Mouse (Mus musculus) neural tube, embryonic 13.5 days (tissue): Measurements from ENCODE around the gene Apbb1. TPM values are rescaled to one million over a fixed set of nuclear protein-coding genes. Genes with fewer than 3 reads are reported as not detected.
A peak's percentile ranks its signal among the peaks of the same experiment; 100 is the strongest.

Source experiments
- ATAC-seq: fragments of 200-750 bp; cut with Nextera tagmentation; 2 replicates; pipeline ENCODE4 v1.8.0; 2017; ENCODE audit warnings: low read depth, mild to moderate bottlenecking, moderate TSS enrichment, moderate library complexity
- H3K27ac ChIP-seq: fragments of 300-500 bp; sonication (generic); replicated peaks from 2 replicates; pipeline ENCODE4 v1.5.1; 2015; ENCODE audit warnings: moderate library complexity, mild to moderate bottlenecking, inconsistent platforms
- H3K27me3 ChIP-seq: fragments of 300-500 bp; sonication (generic); 2 replicates; pipeline ENCODE4 v1.6.1; 2015; ENCODE audit warnings: mild to moderate bottlenecking, inconsistent platforms
- H3K36me3 ChIP-seq: fragments of 300-500 bp; sonication (generic); 2 replicates; pipeline ENCODE4 v1.6.1; 2015; ENCODE audit warnings: mild to moderate bottlenecking, inconsistent platforms
- H3K4me1 ChIP-seq: fragments of 300-500 bp; sonication (generic); replicated peaks from 2 replicates; pipeline ENCODE4 v1.6.1; 2015; ENCODE audit warnings: inconsistent platforms
- H3K4me2 ChIP-seq: fragments of 300-500 bp; sonication (generic); 2 replicates; pipeline ENCODE4 v1.6.1; 2015; ENCODE audit warnings: inconsistent platforms, mild to moderate bottlenecking, moderate library complexity
- H3K4me3 ChIP-seq: fragments of 300-500 bp; sonication (generic); 2 replicates; pipeline ENCODE4 v1.5.1; 2015; ENCODE audit warnings: mild to moderate bottlenecking, inconsistent platforms
- H3K9ac ChIP-seq: fragments of 300-500 bp; sonication (generic); 2 replicates; pipeline ENCODE4 v1.6.1; 2015; ENCODE audit warnings: moderate library complexity, mild to moderate bottlenecking, inconsistent platforms
- H3K9me3 ChIP-seq: fragments of 300-500 bp; sonication (generic); 2 replicates; pipeline ENCODE4 v1.6.1; 2016; ENCODE audit warnings: inconsistent platforms
- WGBS: fragments of 180-500 bp; shearing (Covaris S2); methylation state at CpG from one replicate; pipeline ENCODE4 v1.1.7; 2015; 5-methylcytosine and 5-hydroxymethylcytosine counted together
- polyA plus RNA-seq: library from polyadenylated mRNA; unstranded; fragments of >200 nt; fragmentation: Nextera tagmentation; extraction: Ambion mirVana; gene quantifications from 2 replicates; pipeline ENCODE4 v1.2.1, GENCODE M21; 2015

The Apbb1 gene
- polyA plus RNA-seq, 1 experiment from 2014 or later, result 248 TPM

- Histone ChIP-seq H3K27ac (no peak overlapping the region), H3K36me3 (no peaks in the 10 kb centered on the region), H3K4me2 (no peak overlapping the region), H3K9me3 (no peaks in the 10 kb centered on the region), H3K9ac (no peak overlapping the region), H3K4me1 (peaks cover 18% of the 10 kb centered on the region), H3K27me3 (no peaks in the 10 kb centered on the region), H3K4me3 (no peak overlapping the region)
- WGBS, result 12% methylated on average over 5 of the region's 5 CpGs
- peak; percentile 67 for ATAC-seq
Observed at GRCm38 (mm10) chr7:105515178-105515577, 66.3 kb downstream of the Apbb1 start.

- Histone ChIP-seq H3K27ac (peak overlapping the region; percentile 3; the same call in 1 of the 2 replicates), H3K36me3 (no peaks in the 10 kb centered on the region), H3K4me2 (no peak overlapping the region), H3K4me3 (no peak overlapping the region), H3K4me1 (peaks cover 18% of the 10 kb centered on the region), H3K27me3 (no peaks in the 10 kb centered on the region), H3K9me3 (no peaks in the 10 kb centered on the region), H3K9ac (no peak overlapping the region)
- peak; percentile 60 for ATAC-seq
- 45% methylated on average over 5 of the region's 5 CpGs for WGBS
Observed at GRCm38 (mm10) chr7:105514561-105514960, 66.9 kb downstream of the Apbb1 start.

- Histone ChIP-seq H3K36me3 (no peaks in the 10 kb centered on the region), H3K9me3 (no peaks in the 10 kb centered on the region), H3K9ac (no peak overlapping the region), H3K4me2 (no peak overlapping the region), H3K27ac (0 out of 2 replicates have a peak overlapping the region, but pooled peaks have one; percentile 3), H3K4me3 (no peak overlapping the region), H3K4me1 (peaks cover 18% of the 10 kb centered on the region), H3K27me3 (no peaks in the 10 kb centered on the region)
- ATAC-seq, result peak; percentile 82
- 55% methylated on average over 5 of the region's 5 CpGs for WGBS
Observed at GRCm38 (mm10) chr7:105513845-105514291, 67.6 kb downstream of the Apbb1 start.

- peaks cover 15% of the 10 kb centered on the region for H3K4me1 ChIP-seq
- no peaks in the 10 kb centered on the region for H3K27me3 ChIP-seq
Observed at GRCm38 (mm10) chr7:105510143-105510542, 71.3 kb downstream of the Apbb1 start.

More at GRCm38 (mm10) chr7:105510143-105510542, 71.3 kb downstream of the Apbb1 start:
- Histone ChIP-seq H3K4me2 (no peak overlapping the region), H3K9ac (no peak overlapping the region), H3K36me3 (no peaks in the 10 kb centered on the region), H3K27ac (no peak overlapping the region), H3K4me3 (no peak overlapping the region), H3K9me3 (no peaks in the 10 kb centered on the region)
- no peak for ATAC-seq
- WGBS, result 90% methylated on average over 5 of the region's 5 CpGs

Other genes starting within 250 kb of the Apbb1 start
- gene Olfr690, start 247.5 kb downstream of the Apbb1 start, polyA plus RNA-seq, result not detected in 2 replicates
- 0.29 TPM in 1 of 2 replicates, not detected in the other for gene Olfr691, start 239.4 kb downstream of the Apbb1 start, polyA plus RNA-seq
- not detected in 2 replicates for gene Olfr692, start 213.4 kb downstream of the Apbb1 start, polyA plus RNA-seq
- not detected in 2 replicates for gene Gm5901, start 206.6 kb downstream of the Apbb1 start, polyA plus RNA-seq
- 36.7 and 43.2 TPM in 2 replicates for gene Fam160a2, start 181.6 kb downstream of the Apbb1 start, polyA plus RNA-seq
- 0.20 TPM in 1 of 2 replicates, not detected in the other for gene Cnga4, start 177.1 kb downstream of the Apbb1 start, polyA plus RNA-seq
- gene Cckbr, start 155.9 kb downstream of the Apbb1 start, polyA plus RNA-seq, result 2.1 and 2.5 TPM in 2 replicates
- gene Cavin3, start 99.4 kb downstream of the Apbb1 start, polyA plus RNA-seq, result 30.8 and 31.6 TPM in 2 replicates
- 62.0 and 71.4 TPM in 2 replicates for gene Smpd1, start 27.3 kb downstream of the Apbb1 start, polyA plus RNA-seq
- gene Hpx, start 18.5 kb upstream of the Apbb1 start, polyA plus RNA-seq, result 0.21 and 0.26 TPM in 2 replicates
- gene Trim3, start 51.9 kb upstream of the Apbb1 start, polyA plus RNA-seq, result 84.1 and 85.4 TPM in 2 replicates
- 166 and 168 TPM in 2 replicates for gene Timm10b, start 58.4 kb upstream of the Apbb1 start, polyA plus RNA-seq
- gene Arfip2, start 58.8 kb upstream of the Apbb1 start, polyA plus RNA-seq, result 81.1 and 82.1 TPM in 2 replicates
- gene Gm45799, start 58.9 kb upstream of the Apbb1 start, polyA plus RNA-seq, result 6.1 and 7.1 TPM in 2 replicates
- gene Dnhd1, start 69.2 kb upstream of the Apbb1 start, polyA plus RNA-seq, result 1.0 and 1.2 TPM in 2 replicates
- 215 and 225 TPM in 2 replicates for gene Ilk, start 154.9 kb upstream of the Apbb1 start, polyA plus RNA-seq
- gene Rrp8, start 155.7 kb upstream of the Apbb1 start, polyA plus RNA-seq, result 26.0 and 26.3 TPM in 2 replicates
- gene Taf10, start 162.7 kb upstream of the Apbb1 start, polyA plus RNA-seq, result 121 TPM in 2 replicates
- gene Tpp1, start 170.6 kb upstream of the Apbb1 start, polyA plus RNA-seq, result 48.4 and 49.2 TPM in 2 replicates
- 13.5 and 14.7 TPM in 2 replicates for gene Dchs1, start 206.0 kb upstream of the Apbb1 start, polyA plus RNA-seq
- 224 and 230 TPM in 2 replicates for gene Mrpl17, start 229.4 kb upstream of the Apbb1 start, polyA plus RNA-seq